Mouse (Mus musculus): Measurements from ENCODE around the gene Cox6b2.

Gene Cox6b2

GRCm38 (mm10) chr7:4759670-4760069, 6.8 kb upstream of the Cox6b2 start:
- no peak for DNase-seq

DNA sequence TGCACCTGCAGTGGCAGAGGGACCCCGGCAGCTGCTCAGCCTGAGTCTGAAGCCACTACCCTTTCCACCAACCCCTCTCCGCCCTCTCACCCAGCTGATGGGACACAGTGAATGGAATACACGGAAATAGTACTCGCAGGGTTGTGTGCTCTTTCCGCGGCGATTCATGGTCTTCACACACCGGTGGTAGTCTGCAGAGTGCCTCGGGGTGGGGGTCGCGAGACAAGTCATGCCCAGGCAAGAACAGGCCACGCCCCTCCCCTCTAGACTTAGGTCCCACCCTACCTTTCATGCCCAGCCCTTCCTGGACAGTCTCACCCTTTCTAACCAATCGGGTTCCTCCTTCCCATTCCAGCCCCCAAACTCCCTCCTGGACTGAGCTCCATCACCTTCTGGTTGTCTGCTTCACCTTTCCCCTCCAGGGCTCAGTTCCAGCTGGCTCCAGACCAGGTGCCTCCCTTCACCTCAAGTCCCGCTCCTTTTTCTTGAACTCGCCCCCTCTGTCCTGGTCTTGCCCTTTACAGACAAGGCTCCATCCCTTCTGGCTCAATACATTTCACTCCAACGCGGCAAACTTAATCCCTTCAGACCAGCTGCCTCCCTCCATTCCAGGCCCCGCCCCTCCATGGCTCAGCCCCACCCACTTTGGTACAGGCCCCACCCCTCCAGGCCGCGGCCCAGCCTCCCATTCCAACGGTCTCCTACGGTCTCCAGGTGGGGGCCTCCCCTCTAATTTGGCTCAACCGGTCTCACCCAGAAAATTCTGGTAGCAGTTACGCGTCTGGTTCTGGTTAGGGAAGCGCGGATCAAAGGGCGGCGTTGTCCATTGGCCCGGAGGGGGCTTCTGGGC, 698 bp downstream of the Cox6b2 start:
- peak; percentile 12 for DNase-seq

- DNase-seq: no peak
Measured at GRCm38 (mm10) chr7:4749169-4749568, 3.7 kb downstream of the Cox6b2 start.

GRCm38 (mm10) chr7:4748321-4748720, 4.6 kb downstream of the Cox6b2 start:
- DNase-seq: no peak

DNA sequence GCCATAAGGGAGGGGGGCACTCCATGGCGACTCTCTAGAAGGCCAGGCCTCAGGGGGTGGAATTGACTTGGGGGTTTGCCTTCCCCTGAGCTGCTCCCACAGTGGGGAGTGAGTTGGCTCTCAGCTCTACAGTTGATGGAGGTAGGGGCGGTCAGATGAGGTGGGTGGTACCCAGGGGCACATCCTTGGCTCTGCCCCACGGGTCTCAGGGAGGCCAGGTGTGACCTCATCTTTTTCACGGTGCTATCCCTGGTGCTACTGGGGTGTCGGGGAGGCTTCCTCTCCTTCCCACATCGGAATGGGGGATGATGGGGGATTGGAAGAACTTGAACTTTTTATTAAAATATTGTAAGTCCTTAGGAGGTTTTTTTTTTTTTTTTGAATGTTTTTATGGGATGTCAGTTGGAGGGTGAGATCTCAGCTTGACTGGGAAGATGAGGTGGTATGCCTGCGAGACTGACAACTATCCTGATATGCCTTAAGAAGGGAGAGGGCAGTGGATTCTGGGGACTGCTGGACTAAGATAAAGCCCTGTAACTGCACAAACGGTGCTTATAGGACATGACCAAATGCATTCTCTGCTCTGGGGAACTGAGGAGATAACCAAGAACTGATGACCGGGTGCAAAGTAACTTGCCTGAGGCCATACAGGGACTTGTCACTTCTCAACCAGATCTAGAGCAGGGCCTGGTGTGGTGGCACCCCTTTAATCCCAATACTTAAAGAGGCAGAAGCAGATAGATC, 5.6 kb downstream of the Cox6b2 start:
- no peak for DNase-seq

DNA sequence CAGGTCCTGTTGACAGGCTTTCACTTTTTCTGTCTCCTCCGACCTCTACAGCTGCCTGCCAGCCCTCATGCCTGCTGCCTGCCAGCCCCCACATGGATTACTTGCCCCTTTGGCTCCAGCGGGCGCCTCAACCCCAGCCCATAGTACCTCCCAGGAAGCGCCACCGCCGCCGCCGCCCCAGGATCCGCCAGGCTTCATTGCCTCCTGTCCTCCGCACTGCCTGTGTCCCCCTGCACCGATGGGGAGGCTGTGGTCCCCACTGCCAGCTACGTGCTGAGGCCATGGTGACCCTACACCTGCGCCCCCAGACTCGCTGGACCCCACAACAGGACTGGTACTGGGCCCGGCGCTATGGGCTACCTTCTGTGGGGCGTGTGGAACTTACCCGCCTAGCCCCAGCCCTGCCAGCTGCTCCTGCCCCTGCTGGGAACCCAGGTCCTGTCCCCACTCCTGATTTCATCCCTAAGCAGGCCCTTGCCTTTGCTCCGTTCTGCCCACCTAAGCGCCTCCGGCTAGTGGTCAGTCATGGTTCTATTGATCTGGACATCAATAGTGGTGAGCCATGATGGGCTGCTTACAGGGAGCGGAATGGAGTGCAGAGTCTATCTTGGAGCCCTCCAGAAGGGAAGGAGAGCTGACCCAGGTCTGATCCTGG, 6.4 kb downstream of the Cox6b2 start:
- DNase-seq: no peak

DNA sequence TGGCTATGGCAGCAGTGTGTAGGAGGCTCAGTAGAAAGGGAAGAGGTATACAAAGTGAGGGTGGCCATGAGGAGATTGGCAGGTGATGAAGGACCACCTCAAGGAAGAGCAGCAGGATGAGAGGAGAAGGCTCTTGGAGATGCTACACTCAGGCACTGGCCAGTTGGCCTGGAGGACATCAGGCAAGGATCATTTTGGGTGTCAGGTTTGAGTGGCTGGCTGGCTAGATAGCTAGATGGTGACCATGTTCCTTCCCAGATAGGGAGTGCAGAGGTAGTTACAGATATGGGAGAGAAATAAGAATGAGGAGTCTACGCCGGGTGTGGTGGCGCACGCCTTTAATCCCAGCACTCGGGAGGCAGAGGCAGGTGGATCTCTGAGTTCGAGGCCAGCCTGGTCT, 8.0 kb downstream of the Cox6b2 start:
- no peak for DNase-seq

DNA sequence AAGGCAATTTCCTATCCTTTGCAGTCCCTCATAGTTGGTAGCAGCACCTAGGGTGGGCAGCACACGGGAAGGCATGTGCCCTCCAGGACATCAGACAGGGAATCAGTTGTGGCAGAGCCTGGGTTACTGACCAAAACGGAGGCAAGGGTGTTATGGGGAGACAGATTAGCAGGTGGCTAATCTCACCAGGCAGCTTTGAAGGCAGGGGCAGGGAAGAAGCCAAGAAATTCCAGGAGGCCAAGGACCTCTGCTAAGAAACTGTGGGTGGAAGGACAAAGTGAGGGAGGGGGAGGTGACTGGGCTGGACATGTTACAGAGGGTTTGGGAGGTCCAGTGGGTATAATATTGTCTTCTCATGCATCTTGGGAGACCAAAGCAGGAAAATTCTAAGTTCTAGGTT, 9.5 kb downstream of the Cox6b2 start:
- no peak for DNase-seq

GRCm38 (mm10) chr7:4742482-4742819, 10.4 kb downstream of the Cox6b2 start:
- DNase-seq: no peak

- no peak for DNase-seq
Measured at GRCm38 (mm10) chr7:4741672-4742481, 11.0 kb downstream of the Cox6b2 start.

- no peak for DNase-seq
Measured at GRCm38 (mm10) chr7:4741151-4741550, 11.7 kb downstream of the Cox6b2 start.

- DNase-seq: no peak
Measured at GRCm38 (mm10) chr7:4740309-4740727, 12.6 kb downstream of the Cox6b2 start.

- peak; percentile 94 for DNase-seq
Measured at GRCm38 (mm10) chr7:4739544-4740275, 13.2 kb downstream of the Cox6b2 start, which contains the start of gene Kmt5c. Gene Kmt5c (plus strand): TSS chr7:4740115.

DNA sequence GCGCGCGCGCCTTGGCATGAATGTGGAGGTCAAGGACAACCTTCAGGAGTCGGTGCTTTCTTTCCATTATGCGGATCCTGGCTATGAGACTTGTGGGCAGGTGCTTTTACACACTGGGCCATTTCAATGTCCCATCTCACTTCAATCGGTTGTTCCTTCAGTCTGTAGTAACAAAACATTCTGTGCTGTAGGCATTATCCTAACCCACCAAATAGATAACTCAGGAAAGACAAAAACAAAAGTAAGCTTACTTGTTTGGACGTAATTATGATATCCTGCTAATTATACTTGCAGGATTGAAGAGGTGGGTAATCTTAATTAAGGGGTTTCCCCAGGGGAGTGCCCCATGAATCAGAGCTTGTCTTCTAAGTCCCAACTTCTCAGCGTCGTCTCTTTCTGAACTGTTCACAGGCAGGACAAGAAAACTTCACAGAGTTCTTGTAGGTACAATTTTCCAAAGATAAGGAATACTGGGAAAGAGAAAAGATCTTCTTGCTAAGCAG, 13.8 kb downstream of the Cox6b2 start:
- no peak for DNase-seq

- DNase-seq: no peak
Measured at GRCm38 (mm10) chr7:4732968-4733392, 19.9 kb downstream of the Cox6b2 start.

DNA sequence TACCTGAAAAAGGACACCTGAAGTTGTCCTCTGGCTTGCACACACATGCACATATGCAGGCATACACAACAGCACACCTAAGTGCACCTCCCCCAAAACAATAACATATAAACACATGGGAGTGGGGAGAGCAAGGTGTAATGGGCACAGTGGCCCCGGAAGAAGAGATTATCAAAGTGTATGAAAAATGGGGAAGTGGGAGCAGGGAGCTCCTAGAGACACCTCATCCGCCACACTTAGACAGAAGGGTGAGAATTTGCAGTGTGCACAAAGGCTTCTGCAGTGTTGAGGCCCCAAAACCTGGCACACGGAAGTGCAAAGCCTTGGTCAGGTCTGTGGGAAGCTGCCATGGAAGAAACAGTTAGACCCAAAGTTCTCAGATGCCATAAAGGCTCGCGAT, 21.8 kb downstream of the Cox6b2 start:
- no peak for DNase-seq

DNA sequence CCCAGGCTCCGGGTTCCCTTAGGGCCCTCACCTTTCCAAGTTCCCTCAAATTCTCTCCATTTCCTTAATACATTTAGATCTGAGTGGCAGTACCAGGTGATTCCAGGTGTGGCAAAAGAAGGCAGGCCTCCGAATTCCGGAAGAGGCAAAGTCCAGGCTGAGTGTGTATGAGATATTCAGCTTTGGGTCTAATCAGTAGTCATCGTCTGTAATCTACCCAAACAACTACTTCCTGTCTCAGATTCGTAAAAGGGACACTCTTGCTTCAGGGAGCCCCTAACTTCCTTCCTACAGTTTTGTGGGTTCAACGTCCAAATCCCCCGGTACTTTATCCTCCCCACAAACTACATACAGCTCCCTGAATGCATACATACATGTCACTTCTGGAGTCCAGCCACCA, 27.7 kb downstream of the Cox6b2 start, which contains the start of gene Tmem150b:
TSS of gene Tmem150b (minus strand) at position 81 of the 400 bp plus-strand sequence.
- DNase-seq: no peak

DNA sequence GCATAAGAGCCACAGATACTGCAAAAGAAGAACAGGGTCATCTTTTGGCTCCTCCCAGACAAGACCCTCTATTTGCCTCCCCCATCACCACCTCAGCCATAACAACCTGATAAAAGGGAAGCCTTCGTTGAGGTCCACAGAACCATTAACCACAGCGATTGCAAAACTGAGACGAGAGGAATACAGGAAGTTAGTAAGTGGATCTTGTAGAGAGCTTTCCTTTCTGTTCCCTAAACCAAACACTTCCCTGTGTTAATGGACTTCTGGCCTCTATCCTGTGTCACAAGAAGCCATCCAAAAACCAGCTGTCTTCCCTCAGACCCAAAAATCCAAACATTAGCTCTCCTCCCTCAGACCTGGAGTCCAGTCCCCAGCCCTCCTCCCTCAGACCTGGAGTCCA, 28.5 kb downstream of the Cox6b2 start:
- no peak for DNase-seq

GRCm38 (mm10) chr7:4723508-4723907, 29.4 kb downstream of the Cox6b2 start:
- peak; percentile 27 for DNase-seq

- no peak for DNase-seq
Measured at GRCm38 (mm10) chr7:4719276-4719675, 33.6 kb downstream of the Cox6b2 start.

DNA sequence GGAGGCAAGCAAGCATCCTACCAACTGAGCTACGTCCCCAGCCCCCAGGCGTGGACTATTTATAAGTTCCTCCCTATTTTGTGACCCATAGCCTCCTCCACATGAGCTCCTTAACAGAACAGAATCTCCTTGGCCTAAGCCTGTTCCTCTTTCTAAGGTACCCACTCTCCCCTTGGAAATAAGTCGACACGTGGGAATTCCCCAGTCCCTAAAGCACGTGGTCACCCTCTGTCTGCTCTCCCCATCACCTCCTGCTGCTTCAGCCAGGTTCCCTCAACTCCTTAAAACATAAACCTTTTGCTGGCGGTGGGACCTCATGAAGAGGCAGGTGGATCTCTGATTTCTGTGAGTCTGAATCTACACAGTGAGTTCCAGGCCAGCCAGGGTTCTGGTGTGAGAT, 35.9 kb downstream of the Cox6b2 start:
- DNase-seq: no peak

GRCm38 (mm10) chr7:4712594-4712993, 40.3 kb downstream of the Cox6b2 start:
- no peak for DNase-seq

Data from thymus, postnatal 25 days (tissue).